Mouse (Mus musculus) kidney, embryonic 15.5 days (tissue): ENCODE measurements at regions not wholly inside any gene's neighbourhood (a gene's known extent, or its start where the extent isn't known, plus 50 kb on each side); places are given as distances from the start of the nearest gene placed in this dataset.

Experiments
- ATAC-seq: fragments of 200-750 bp; cut with Nextera tagmentation; replicated peaks from 2 replicates; pipeline ENCODE4 v1.8.0; 2017; ENCODE audit warnings: moderate TSS enrichment; ENCODE audit not compliant: low FRiP score
- H3K27ac ChIP-seq: fragments of 300-500 bp; sonication (generic); 2 replicates; pipeline ENCODE4 v1.5.1; 2015; ENCODE audit warnings: mild to moderate bottlenecking, inconsistent platforms
- H3K27me3 ChIP-seq: fragments of 300-500 bp; sonication (generic); 2 replicates; pipeline ENCODE4 v1.6.1; 2015; ENCODE audit warnings: inconsistent platforms
- H3K36me3 ChIP-seq: fragments of 300-500 bp; sonication (generic); 2 replicates; pipeline ENCODE4 v1.6.1; 2015; ENCODE audit warnings: inconsistent platforms
- H3K4me1 ChIP-seq: fragments of 300-500 bp; sonication (generic); 2 replicates; pipeline ENCODE4 v1.6.1; 2015; ENCODE audit warnings: inconsistent platforms
- H3K4me2 ChIP-seq: fragments of 300-500 bp; sonication (generic); 2 replicates; pipeline ENCODE4 v1.6.1; 2015; ENCODE audit warnings: moderate library complexity, mild to moderate bottlenecking, inconsistent platforms
- H3K4me3 ChIP-seq: fragments of 300-500 bp; sonication (generic); replicated peaks from 2 replicates; pipeline ENCODE4 v1.5.1; 2015; ENCODE audit warnings: mild to moderate bottlenecking, inconsistent platforms
- H3K9ac ChIP-seq: fragments of 300-500 bp; sonication (generic); 2 replicates; pipeline ENCODE4 v1.6.1; 2015; ENCODE audit warnings: mild to moderate bottlenecking, inconsistent platforms
- H3K9me3 ChIP-seq: fragments of 300-500 bp; sonication (generic); replicated peaks from 2 replicates; pipeline ENCODE4 v1.6.1; 2016; ENCODE audit warnings: inconsistent platforms
- WGBS: fragments of 180-500 bp; shearing (Covaris S2); methylation state at CpG from one replicate; pipeline ENCODE4 v1.1.7; 2015; ENCODE audit warnings: mixed read lengths; 5-methylcytosine and 5-hydroxymethylcytosine counted together

- no peaks in the 10 kb centered on the region for H3K9me3 ChIP-seq
- no peak overlapping the region for H3K9ac ChIP-seq
- H3K4me1 ChIP-seq: peaks cover 55% of the 10 kb centered on the region
- peak overlapping the region; percentile 19; the same call in 1 of the 2 replicates for H3K27ac ChIP-seq
- ATAC-seq: 0 out of 2 replicates have a peak, but pooled peaks have one; percentile 9
- H3K4me2 ChIP-seq: no peak overlapping the region
- no peaks in the 10 kb centered on the region for H3K36me3 ChIP-seq
- 32% methylated on average over 7 of the region's 7 CpGs for WGBS
- H3K4me3 ChIP-seq: no peak overlapping the region
- peaks cover 9% of the 10 kb centered on the region for H3K27me3 ChIP-seq
These were observed 71.2 kb downstream of the Gadd45g start for GRCm38 (mm10) chr13:51917658-51918057.

- WGBS: 47% methylated on average over 8 of the region's 8 CpGs
- Histone ChIP-seq H3K27ac (no peak overlapping the region; the same call in 1 of the 2 replicates), H3K4me2 (no peak overlapping the region), H3K36me3 (no peaks in the 10 kb centered on the region), H3K9ac (no peak overlapping the region), H3K9me3 (no peaks in the 10 kb centered on the region), H3K4me3 (no peak overlapping the region), H3K27me3 (peaks cover 9% of the 10 kb centered on the region), H3K4me1 (peaks cover 55% of the 10 kb centered on the region)
- ATAC-seq: no peak; the same call in 1 of the 2 replicates
These were observed 71.6 kb downstream of the Gadd45g start for GRCm38 (mm10) chr13:51918108-51918507.

DNA sequence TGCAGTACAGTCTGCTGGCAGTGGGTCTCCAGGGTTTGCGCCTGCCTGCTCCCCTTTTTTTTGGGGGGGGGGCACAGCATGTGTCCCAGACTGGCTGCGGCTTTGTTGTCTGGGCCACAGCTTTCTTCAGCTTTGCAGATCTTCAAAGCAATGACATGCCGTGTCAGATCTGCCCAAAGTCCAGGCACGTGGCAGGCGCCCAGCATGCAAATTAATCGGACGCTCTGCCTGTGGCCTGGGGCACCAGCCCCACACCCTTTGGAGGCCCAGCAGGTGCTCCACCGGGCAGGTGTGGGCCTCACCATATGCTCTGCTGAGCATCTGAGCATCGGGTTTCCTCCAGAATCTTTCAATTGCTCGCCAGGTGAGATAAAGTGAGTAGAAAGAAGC, 72.3 kb downstream of the Gadd45g start:
- ATAC-seq: 0 out of 2 replicates have a peak, but pooled peaks have one; percentile 2
- no peak overlapping the region for H3K27ac ChIP-seq
- WGBS: 38% methylated on average over 10 of the region's 10 CpGs
- no peaks in the 10 kb centered on the region for H3K36me3 ChIP-seq
- H3K4me2 ChIP-seq: no peak overlapping the region
- no peak overlapping the region for H3K4me3 ChIP-seq
- H3K9me3 ChIP-seq: no peaks in the 10 kb centered on the region
- 0 out of 2 replicates have a peak overlapping the region, but pooled peaks have one; percentile 3 for H3K9ac ChIP-seq
- H3K27me3 ChIP-seq: peaks cover 9% of the 10 kb centered on the region
- H3K4me1 ChIP-seq: peaks cover 55% of the 10 kb centered on the region

DNA sequence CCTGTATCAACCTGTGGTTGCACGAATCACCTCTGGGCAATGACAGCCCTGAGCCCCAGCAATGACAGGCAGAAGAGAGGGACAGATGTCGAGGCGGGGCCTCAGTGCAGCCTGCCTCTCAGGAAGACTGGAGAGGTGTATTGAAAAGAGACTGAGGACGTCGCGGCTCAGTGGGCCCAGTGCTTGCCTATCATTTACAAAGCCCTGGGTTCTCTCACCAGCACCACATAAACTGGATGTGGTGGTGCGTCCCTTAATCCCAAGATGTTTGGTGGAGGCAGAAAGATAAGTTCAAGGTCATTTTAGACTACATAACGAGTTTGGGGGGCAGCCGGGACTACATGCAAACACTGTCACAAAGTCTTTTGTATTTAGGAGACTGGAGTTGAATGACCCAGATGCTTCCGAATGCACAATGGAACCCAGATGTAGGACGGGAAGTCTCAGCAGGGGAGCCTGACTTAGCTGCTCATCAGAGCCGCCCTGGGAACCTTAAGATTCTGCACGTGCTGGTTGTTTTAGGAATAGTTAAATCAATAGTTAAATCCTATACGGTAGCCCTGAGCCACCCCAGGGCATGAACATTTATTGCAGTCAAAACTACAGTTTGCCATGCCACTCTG, 72.8 kb downstream of the Gadd45g start:
- H3K4me1 ChIP-seq: peaks cover 55% of the 10 kb centered on the region

GRCm38 (mm10) chr13:51919937-51920336, 73.5 kb downstream of the Gadd45g start:
- peaks cover 9% of the 10 kb centered on the region for H3K27me3 ChIP-seq
- WGBS: 42% methylated on average over 3 of the region's 3 CpGs
- H3K36me3 ChIP-seq: no peaks in the 10 kb centered on the region
- H3K9me3 ChIP-seq: no peaks in the 10 kb centered on the region
- peaks cover 55% of the 10 kb centered on the region for H3K4me1 ChIP-seq
- H3K4me3 ChIP-seq: no peak overlapping the region
- ATAC-seq: no peak
- peak overlapping the region; percentile 75 for H3K27ac ChIP-seq
- no peak overlapping the region for H3K9ac ChIP-seq
- H3K4me2 ChIP-seq: no peak overlapping the region

More for the DNA sequence above, 72.8 kb downstream of the Gadd45g start:
- Histone ChIP-seq H3K4me2 (no peak overlapping the region), H3K9me3 (no peaks in the 10 kb centered on the region), H3K36me3 (no peaks in the 10 kb centered on the region), H3K27ac (no peak overlapping the region), H3K27me3 (peaks cover 9% of the 10 kb centered on the region), H3K4me3 (no peak overlapping the region), H3K9ac (0 out of 2 replicates have a peak overlapping the region, but pooled peaks have one; percentile 3)
- no peak for ATAC-seq
- 38% methylated on average over 14 of the region's 14 CpGs for whole genome bisulfite sequencing

- Histone ChIP-seq H3K4me1 (peaks cover 55% of the 10 kb centered on the region), H3K9me3 (no peaks in the 10 kb centered on the region), H3K4me3 (no peak overlapping the region), H3K4me2 (peak overlapping the region; percentile 13; the same call in 1 of the 2 replicates), H3K27ac (peak overlapping the region; percentile 75), H3K9ac (no peak overlapping the region), H3K27me3 (peaks cover 9% of the 10 kb centered on the region), H3K36me3 (no peaks in the 10 kb centered on the region)
- peak; percentile 61 for ATAC-seq
- 15% methylated on average over 15 of the region's 15 CpGs for WGBS
These were observed 74.3 kb downstream of the Gadd45g start for GRCm38 (mm10) chr13:51920511-51921351.

DNA sequence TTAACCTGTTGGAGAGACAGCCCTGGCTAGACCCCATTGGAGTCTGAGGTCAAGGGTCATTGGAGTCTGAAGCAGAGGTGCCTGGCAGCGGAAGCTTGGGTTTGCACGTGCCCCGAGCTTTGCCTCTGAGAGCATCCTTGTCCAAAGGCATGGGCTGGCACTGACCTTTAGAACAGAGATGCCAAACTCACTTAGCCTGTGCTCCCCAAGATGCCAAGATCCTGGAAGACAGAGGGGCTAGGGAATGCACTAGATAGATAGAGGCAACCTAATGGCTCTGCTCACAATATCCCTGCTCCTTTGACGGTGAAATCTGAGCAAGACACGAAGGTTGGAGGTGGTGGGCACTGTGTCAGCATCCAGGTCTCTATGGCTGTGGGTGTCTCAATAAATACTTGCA, 75.1 kb downstream of the Gadd45g start:
- WGBS: 47% methylated on average over 5 of the region's 5 CpGs
- no peak overlapping the region for H3K4me2 ChIP-seq
- H3K36me3 ChIP-seq: no peaks in the 10 kb centered on the region
- H3K4me3 ChIP-seq: no peak overlapping the region
- no peak for ATAC-seq
- peak overlapping the region; percentile 75; the same call in 1 of the 2 replicates for H3K27ac ChIP-seq
- H3K4me1 ChIP-seq: peaks cover 54% of the 10 kb centered on the region
- no peaks in the 10 kb centered on the region for H3K9me3 ChIP-seq
- peaks cover 9% of the 10 kb centered on the region for H3K27me3 ChIP-seq
- no peak overlapping the region for H3K9ac ChIP-seq

DNA sequence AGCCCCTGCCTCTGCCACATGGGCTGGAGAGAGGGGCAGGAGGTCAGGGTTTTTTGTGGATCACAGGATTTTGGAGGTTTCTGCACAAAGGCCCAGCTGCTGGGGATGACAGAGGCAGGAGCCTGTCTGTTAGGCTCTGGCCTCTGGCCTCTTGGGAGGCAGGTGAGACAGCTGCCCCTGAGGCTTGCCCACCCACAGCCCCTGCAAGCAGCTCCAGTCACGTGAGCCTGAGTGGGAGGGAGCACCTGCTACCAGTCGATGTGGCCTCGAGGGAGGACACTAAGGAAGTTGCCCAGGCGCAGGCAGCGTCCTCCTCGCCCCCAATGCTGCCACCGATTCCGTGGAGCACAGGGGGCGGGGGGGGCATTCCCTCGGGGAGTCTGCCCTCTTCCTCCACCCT, 80.3 kb downstream of the Gadd45g start:
- Histone ChIP-seq H3K9me3 (no peaks in the 10 kb centered on the region), H3K27me3 (0 out of 2 replicates have a peak, but pooled peaks cover 9% of the 10 kb centered on the region), H3K4me2 (no peak overlapping the region), H3K36me3 (no peaks in the 10 kb centered on the region), H3K4me1 (peaks cover 5% of the 10 kb centered on the region), H3K9ac (no peak overlapping the region), H3K27ac (no peak overlapping the region), H3K4me3 (no peak overlapping the region)
- 34% methylated on average over 10 of the region's 10 CpGs for WGBS
- ATAC-seq: no peak

- Histone ChIP-seq H3K9ac (no peak overlapping the region), H3K4me2 (no peak overlapping the region), H3K4me3 (no peak overlapping the region), H3K36me3 (no peaks in the 10 kb centered on the region), H3K27ac (no peak overlapping the region), H3K9me3 (no peaks in the 10 kb centered on the region), H3K4me1 (0 out of 2 replicates have a peak, but pooled peaks cover 4% of the 10 kb centered on the region), H3K27me3 (0 out of 2 replicates have a peak, but pooled peaks cover 9% of the 10 kb centered on the region)
- WGBS: 76% methylated on average over 2 of the region's 2 CpGs
- no peak for ATAC-seq
These were observed 83.3 kb downstream of the Gadd45g start for GRCm38 (mm10) chr13:51929730-51930129.

GRCm38 (mm10) chr13:51930301-51930747, 83.8 kb downstream of the Gadd45g start:
- WGBS: 56% methylated on average over 6 of the region's 6 CpGs

GRCm38 (mm10) chr13:51930931-51931330, 84.5 kb downstream of the Gadd45g start:
- 0 out of 2 replicates have a peak, but pooled peaks cover 9% of the 10 kb centered on the region for H3K27me3 ChIP-seq
- no peak overlapping the region for H3K4me2 ChIP-seq
- 79% methylated on average over 3 of the region's 3 CpGs for WGBS
- 0 out of 2 replicates have a peak, but pooled peaks cover 4% of the 10 kb centered on the region for H3K4me1 ChIP-seq
- H3K27ac ChIP-seq: no peak overlapping the region
- H3K4me3 ChIP-seq: no peak overlapping the region
- no peak overlapping the region for H3K9ac ChIP-seq
- ATAC-seq: no peak
- H3K36me3 ChIP-seq: no peaks in the 10 kb centered on the region
- H3K9me3 ChIP-seq: no peaks in the 10 kb centered on the region

More at GRCm38 (mm10) chr13:51930301-51930747, 83.8 kb downstream of the Gadd45g start:
- H3K9ac ChIP-seq: no peak overlapping the region
- H3K9me3 ChIP-seq: no peaks in the 10 kb centered on the region
- no peaks in the 10 kb centered on the region for H3K36me3 ChIP-seq
- no peak overlapping the region for H3K4me3 ChIP-seq
- H3K27ac ChIP-seq: no peak overlapping the region
- no peak overlapping the region for H3K4me2 ChIP-seq
- H3K27me3 ChIP-seq: 0 out of 2 replicates have a peak, but pooled peaks cover 9% of the 10 kb centered on the region
- 0 out of 2 replicates have a peak, but pooled peaks cover 4% of the 10 kb centered on the region for H3K4me1 ChIP-seq
- ATAC-seq: no peak

DNA sequence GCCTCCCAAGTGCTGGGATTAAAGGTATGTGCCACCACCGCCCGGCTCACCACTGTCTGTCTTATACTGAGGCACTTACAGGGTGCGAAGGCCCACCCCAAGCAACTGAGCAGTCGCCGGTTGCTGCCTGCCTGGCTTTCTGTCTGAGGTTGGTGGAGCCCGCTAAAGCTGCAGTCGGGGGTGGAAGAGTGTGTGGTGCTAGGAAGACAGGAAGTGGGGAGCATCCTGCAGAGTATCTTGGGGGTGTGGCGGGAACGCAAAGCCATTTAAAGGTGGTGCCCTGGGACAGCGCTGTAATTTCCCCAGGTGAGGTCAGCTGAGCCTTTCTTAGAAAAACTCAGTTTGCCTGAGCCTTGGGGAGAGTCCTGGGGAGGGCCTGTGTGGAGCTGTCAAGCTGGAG, 89.3 kb downstream of the Gadd45g start:
- Histone ChIP-seq H3K27ac (no peak overlapping the region), H3K4me2 (no peak overlapping the region), H3K4me1 (no peaks in the 10 kb centered on the region; the same call in 1 of the 2 replicates), H3K9ac (no peak overlapping the region), H3K9me3 (no peaks in the 10 kb centered on the region), H3K36me3 (no peaks in the 10 kb centered on the region), H3K4me3 (no peak overlapping the region), H3K27me3 (no peaks in the 10 kb centered on the region)
- WGBS: 81% methylated on average over 10 of the region's 10 CpGs
- no peak for ATAC-seq
